ENCODE assay signal across 15 mouse cellular contexts in the genomic region with DNA sequence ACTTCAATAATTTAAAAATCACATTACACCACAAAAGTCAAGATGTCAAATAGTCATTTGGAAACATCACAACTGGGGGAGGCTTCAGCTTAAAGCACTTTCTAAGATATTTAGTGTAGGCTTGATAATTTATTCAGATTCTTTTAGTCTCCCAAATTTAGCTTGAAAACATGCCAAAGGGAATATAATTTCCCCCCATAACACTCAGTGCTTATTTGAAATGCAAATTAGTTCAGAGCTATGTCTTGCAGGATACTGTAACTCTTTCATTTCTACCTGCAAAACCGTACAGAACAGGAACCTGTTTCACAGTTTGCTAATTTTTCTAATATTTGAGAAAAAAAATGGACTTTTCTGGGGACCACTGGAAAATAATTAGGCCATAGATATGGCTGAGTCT.
"Had no signal": no experiment of that assay in that cellular context is flagged by ENCODE, and none has a peak within 500 bp of the region (broad histone marks: within the 10 kb centered on the region; RNA-seq: fewer than 3 reads in every experiment).

No protein-coding gene starts in this region.

- H3K27ac ChIP-seq: layer of hippocampus, adult 2 months; limb, embryonic 10.5 days; liver, embryonic 15.5 days; stomach, embryonic 15.5 days had no signal

- H3K27me3 ChIP-seq: liver, embryonic 15.5 days; stomach, embryonic 15.5 days had no signal

- ATAC-seq: lung, postnatal 0 days; midbrain, embryonic 16.5 days had no signal

- H3K9ac ChIP-seq: liver, embryonic 15.5 days; stomach, embryonic 15.5 days had no signal

- H3K4me1 ChIP-seq: limb, embryonic 10.5 days; liver, embryonic 15.5 days; stomach, embryonic 15.5 days had no signal

- H3K4me2 ChIP-seq: liver, embryonic 11.5 days; liver, embryonic 15.5 days; stomach, embryonic 15.5 days had no signal

- DNase-seq: kidney, adult 8-10 months; kidney, postnatal 10 days; kidney, postnatal 4 days; lung, adult 2 months; lung, postnatal 36 days; right cerebral cortex, postnatal 14 days; thymus, adult 18-20 months; thymus, postnatal 14 days had no signal

- H3K9me3 ChIP-seq: limb, embryonic 10.5 days; liver, embryonic 15.5 days; stomach, embryonic 15.5 days had no signal

- H3K4me3 ChIP-seq: layer of hippocampus, adult 2 months; limb, embryonic 10.5 days; liver, embryonic 15.5 days; stomach, embryonic 15.5 days had no signal

- H3K36me3 ChIP-seq: limb, embryonic 10.5 days; liver, embryonic 15.5 days; stomach, embryonic 15.5 days had no signal
